Mouse (Mus musculus) Patski (cell line): Measurements from ENCODE around the gene Lemd1. TPM values are rescaled to one million over a fixed set of nuclear protein-coding genes. Genes with fewer than 3 reads are reported as not detected.

Experiments used
- ATAC-seq: fragments of 100-300 bp; one replicate; pipeline ENCODE4 v1.8.0; 2021
- CTCF ChIA-PET: fragments of 350-600 bp; sonication (Branson Sonifier 250); formaldehyde crosslinking; loops from one replicate; lab custom pipeline; 2022; ENCODE audit warnings: inconsistent platforms; lab: Charles Lee
- POLR2A ChIA-PET: fragments of 350-600 bp; sonication (Branson Sonifier 250); formaldehyde crosslinking; loops from one replicate; lab custom pipeline; 2022; ENCODE audit warnings: antibody characterized with exemption, inconsistent platforms; lab: Charles Lee
- DNase-seq: peaks from one replicate; pipeline ENCODE4 v3.0.0-alpha.2; 2011; ENCODE audit warnings: low read depth, low spot score
- H3K27me3 ChIP-seq: fragments of 371-371 bp; one replicate; pipeline ENCODE4 v1.5.1; 2021
- CTCF ChIP-seq: fragments of 100-300 bp; IDR thresholded peaks from one replicate; pipeline ENCODE4 v1.5.1; 2021
- in situ Hi-C: fragments of 300-500 bp; cut with MboI; formaldehyde crosslinking; loops from 3 replicates; pipeline ENCODE4 v1.11.1; 2018; ENCODE audit warnings: low pct_unique_long_range_greater_than_20kb, mixed read lengths
- polyA plus RNA-seq: library from polyadenylated mRNA; unstranded; gene quantifications from one replicate; pipeline ENCODE4 v1.2.3, GENCODE M21; 2021

Gene Lemd1
- polyA plus RNA-seq, 1 experiment from 2014 or later: 12.0 TPM

DNA sequence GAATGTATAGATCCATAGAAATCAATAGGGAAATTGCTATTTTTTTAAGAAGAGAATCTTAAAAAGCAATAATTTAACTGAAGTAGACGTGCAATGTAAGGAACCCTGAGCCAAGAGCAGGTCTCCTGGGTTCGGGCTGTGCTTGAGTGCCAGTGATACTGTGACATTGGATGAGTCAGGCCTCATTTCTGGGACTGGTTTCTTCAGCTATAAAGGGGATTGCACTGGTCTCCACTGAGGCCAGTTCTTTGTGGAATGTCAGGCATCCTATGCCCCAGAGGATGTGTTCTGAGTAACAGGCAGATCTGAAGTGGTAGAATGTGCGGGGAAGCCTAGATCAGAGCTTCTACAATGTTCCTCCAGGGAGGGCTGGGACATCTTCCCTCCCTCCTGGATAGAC is 15.6 kb downstream of the Lemd1 start:
- DNase-seq (peak; percentile 28), ATAC-seq (peak; percentile 72)
- in situ Hi-C loops: no loop called here
- H3K27me3 ChIP-seq: no peaks in the 10 kb centered on the region
- ChIA-PET POLR2A (interaction anchor here (0.7 to 6.0 kb wide), 2 partner anchors 13 to 37 kb away, joined by 3 to 49 read pairs; partner anchors contain the start of genes AC124108.1 and Lemd1), CTCF (interaction anchor here (0.8 to 4.2 kb wide), 5 partner anchors 10 to 148 kb away, joined by 3 to 19 read pairs (median 8); partner anchors contain the start of genes AC124108.1 and Lemd1)
- TF ChIP-seq CTCF: no peak

- peak; percentile 44 for DNase-seq
- no peak for TF ChIP-seq CTCF
- in situ Hi-C loops: no loop called here
- ATAC-seq: peak; percentile 58
- CTCF ChIA-PET: interaction anchor here (1.7 to 4.2 kb wide), 3 partner anchors 16 to 51 kb away, joined by 8 to 19 read pairs (median 10); partner anchors contain the start of genes AC124108.1 and Lemd1
- no peaks in the 10 kb centered on the region for H3K27me3 ChIP-seq
- POLR2A ChIA-PET: interaction anchor here (0.6 to 6.0 kb wide), 5 partner anchors 14 to 110 kb away, joined by 3 to 49 read pairs (median 3); partner anchors contain the start of genes AC124108.1 and Lemd1
These were observed 16.9 kb downstream of the Lemd1 start for GRCm38 (mm10) chr1:132208154-132208553.

GRCm38 (mm10) chr1:132209400-132209799 is 18.2 kb downstream of the Lemd1 start:
- CTCF ChIA-PET: interaction anchor here (1.6 to 4.5 kb wide), 5 partner anchors 11 to 51 kb away, joined by 4 to 32 read pairs (median 12); partner anchors contain the start of genes AC124108.1 and Lemd1
- in situ Hi-C loops: no loop called here
- no peak for TF ChIP-seq CTCF
- DNase-seq: no peak
- ATAC-seq: no peak
- POLR2A ChIA-PET: interaction anchor here (0.6 kb wide), 1 partner anchor 146 kb away, joined by 3 read pairs; no protein-coding TSS in a partner anchor
- H3K27me3 ChIP-seq: no peaks in the 10 kb centered on the region

DNA sequence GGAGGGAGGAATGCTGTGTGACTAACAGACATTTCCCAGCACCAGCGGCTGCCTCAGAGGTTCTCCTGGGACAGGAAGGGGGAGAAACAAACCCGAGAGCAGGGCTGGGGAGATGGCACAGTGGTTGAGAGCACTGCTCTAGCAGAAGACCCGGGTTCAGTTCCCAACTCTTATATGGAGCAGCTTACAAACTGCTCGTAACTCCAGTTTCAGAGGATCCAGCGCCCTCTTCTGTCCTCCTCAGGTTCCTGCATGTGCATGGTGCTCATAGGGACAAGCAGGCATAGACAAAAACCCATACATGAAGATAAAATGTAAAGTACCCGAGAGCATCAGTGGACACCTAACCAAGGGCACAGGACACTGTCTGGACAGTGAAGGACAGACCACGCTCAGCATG is 19.7 kb downstream of the Lemd1 start:
- in situ Hi-C loops: no loop called here
- CTCF ChIA-PET: interaction anchor here (0.7 to 4.5 kb wide), 10 partner anchors 10 to 144 kb away, joined by 3 to 32 read pairs (median 5); partner anchors contain the start of genes AC124108.1 and Lemd1
- TF ChIP-seq CTCF: peak; percentile 79
- DNase-seq: no peak
- ATAC-seq: no peak
- no peaks in the 10 kb centered on the region for H3K27me3 ChIP-seq
- POLR2A ChIA-PET: interaction anchor here (0.9 kb wide), 1 partner anchor 52 kb away, joined by 3 read pairs; no protein-coding TSS in a partner anchor

DNA sequence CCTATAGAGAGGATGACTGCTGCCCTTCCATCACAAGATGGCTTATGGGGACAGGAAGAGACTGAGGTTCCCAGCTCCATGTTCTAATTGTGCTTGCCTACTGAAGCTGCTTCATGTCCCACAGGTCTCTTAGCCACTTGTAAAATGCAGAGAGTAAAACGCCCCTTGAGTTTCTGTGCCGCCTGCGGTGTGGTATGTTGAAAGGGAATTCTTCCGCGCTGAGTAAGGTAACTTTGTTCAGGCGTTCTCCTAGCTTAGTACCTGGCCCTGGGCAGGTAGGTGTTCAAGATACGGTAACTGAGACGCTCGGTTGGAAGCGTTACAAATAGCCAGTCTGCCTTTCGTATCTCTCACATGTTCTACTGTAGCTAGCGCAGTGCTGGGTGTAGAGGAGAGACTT is 20.4 kb downstream of the Lemd1 start:
- DNase-seq (no peak), ATAC-seq (no peak)
- H3K27me3 ChIP-seq: no peaks in the 10 kb centered on the region
- in situ Hi-C loops: no loop called here
- no peak for TF ChIP-seq CTCF
- POLR2A ChIA-PET: interaction anchor here (0.9 kb wide), 1 partner anchor 53 kb away, joined by 3 read pairs; no protein-coding TSS in a partner anchor
- CTCF ChIA-PET: interaction anchor here (0.8 to 4.5 kb wide), 8 partner anchors 11 to 144 kb away, joined by 3 to 32 read pairs (median 5); partner anchors contain the start of genes AC124108.1 and Lemd1

- no peak for DNase-seq
- POLR2A ChIA-PET: no interaction called here
- no peaks in the 10 kb centered on the region for H3K27me3 ChIP-seq
- CTCF ChIA-PET: interaction anchor here (0.8 to 4.5 kb wide), 4 partner anchors 14 to 94 kb away, joined by 4 to 32 read pairs (median 14); no protein-coding TSS in a partner anchor
- peak; percentile 67 for TF ChIP-seq CTCF
- ATAC-seq: no peak
- in situ Hi-C loops: no loop called here
These were observed 21.0 kb downstream of the Lemd1 start for GRCm38 (mm10) chr1:132212218-132212617.

- ATAC-seq (no peak), DNase-seq (no peak)
- in situ Hi-C loops: no loop called here
- POLR2A ChIA-PET: no interaction called here
- no peaks in the 10 kb centered on the region for H3K27me3 ChIP-seq
- CTCF ChIA-PET: interaction anchor here (0.8 to 4.5 kb wide), 3 partner anchors 24 to 93 kb away, joined by 4 to 32 read pairs (median 18); no protein-coding TSS in a partner anchor
- TF ChIP-seq CTCF: no peak
These were observed 21.8 kb downstream of the Lemd1 start for GRCm38 (mm10) chr1:132213076-132213475.

DNA sequence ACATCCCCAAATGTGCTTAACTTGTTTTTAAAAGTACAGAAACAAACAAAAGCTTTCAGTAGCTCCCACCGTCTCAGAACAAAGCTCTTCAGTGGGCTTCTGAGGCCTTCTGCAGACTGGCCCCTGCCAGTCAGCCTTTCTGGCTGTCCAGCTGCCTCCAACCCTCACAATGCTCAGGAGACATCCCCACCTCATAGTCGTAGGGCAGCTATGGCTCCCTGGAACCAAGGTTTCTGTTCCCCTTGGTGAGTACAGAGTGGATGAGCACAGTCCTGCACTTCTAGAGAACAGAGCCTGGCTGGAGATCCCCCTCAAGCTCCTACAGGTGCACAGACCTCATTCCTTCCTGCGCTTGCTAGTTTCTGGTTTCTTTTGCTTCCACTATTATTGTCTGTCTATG is 25.0 kb downstream of the Lemd1 start:
- DNase-seq (no peak), ATAC-seq (no peak)
- CTCF ChIA-PET: interaction anchor here (1.0 kb wide), 1 partner anchor 21 kb away, joined by 3 read pairs; no protein-coding TSS in a partner anchor
- POLR2A ChIA-PET: interaction anchor here (0.6 kb wide), 1 partner anchor 28 kb away, joined by 5 read pairs; no protein-coding TSS in a partner anchor
- TF ChIP-seq CTCF: no peak
- in situ Hi-C loops: no loop called here
- H3K27me3 ChIP-seq: no peaks in the 10 kb centered on the region

GRCm38 (mm10) chr1:132221627-132222026 is 30.4 kb downstream of the Lemd1 start:
- no peak for DNase-seq
- POLR2A ChIA-PET: interaction anchor here (0.7 kb wide), 1 partner anchor 79 kb away, joined by 3 read pairs; no protein-coding TSS in a partner anchor
- TF ChIP-seq CTCF: no peak
- no peaks in the 10 kb centered on the region for H3K27me3 ChIP-seq
- in situ Hi-C loops: no loop called here
- CTCF ChIA-PET: interaction anchor here (1.0 to 1.5 kb wide), 2 partner anchors 13 to 46 kb away, joined by 3 read pairs; no protein-coding TSS in a partner anchor
- no peak for ATAC-seq

DNA sequence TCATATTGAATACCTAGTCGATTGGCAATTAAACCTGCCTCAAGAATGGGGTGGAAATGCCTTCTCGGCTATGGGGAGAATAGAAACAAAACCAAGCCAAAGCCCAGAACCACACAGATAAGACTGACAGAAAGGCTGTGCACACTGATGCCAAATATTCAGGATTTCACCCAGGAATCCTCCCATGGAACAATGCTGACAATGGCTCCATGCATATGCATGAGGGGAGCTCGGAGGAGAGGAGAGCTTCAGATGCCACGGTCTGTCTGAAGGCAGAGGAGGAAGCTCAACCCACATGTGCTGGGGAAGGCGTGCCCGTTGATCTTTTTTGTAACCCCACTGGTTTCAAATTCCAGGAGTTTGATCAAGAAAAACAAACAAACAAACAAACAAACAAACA is 30.9 kb downstream of the Lemd1 start:
- ATAC-seq (no peak), DNase-seq (no peak)
- no peak for TF ChIP-seq CTCF
- in situ Hi-C loops: no loop called here
- ChIA-PET POLR2A (no interaction called here), CTCF (interaction anchor here (1.0 to 1.5 kb wide), 2 partner anchors 13 to 46 kb away, joined by 3 read pairs; no protein-coding TSS in a partner anchor)
- no peaks in the 10 kb centered on the region for H3K27me3 ChIP-seq
